Mouse (Mus musculus) MN1 (cell line): ENCODE measurements at regions not wholly inside any gene's neighbourhood (a gene's known extent, or its start where the extent isn't known, plus 50 kb on each side); places are given as distances from the start of the nearest gene placed in this dataset.

Experiments used
- DNase-seq: peaks from one replicate; pipeline ENCODE4 v3.0.0-alpha.2; 2016; ENCODE audit warnings: low spot score

DNA sequence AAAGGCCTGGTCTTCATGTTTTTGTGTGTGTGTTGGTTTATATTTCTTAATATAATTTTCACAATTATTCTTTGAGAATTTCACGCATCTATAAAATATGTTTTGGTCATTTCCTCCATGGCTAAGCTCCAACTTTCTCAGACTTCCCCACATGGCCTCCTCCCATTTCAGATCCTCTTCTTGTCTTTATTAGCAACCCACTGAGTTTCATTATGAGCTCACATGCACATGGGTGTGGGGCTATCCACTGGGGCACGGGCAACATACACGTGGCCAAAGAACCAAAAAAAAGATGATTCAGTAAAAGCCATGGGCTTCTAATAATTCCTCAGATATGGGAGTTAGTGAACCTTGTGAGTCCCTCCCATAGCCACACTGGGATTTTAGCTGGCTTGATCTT is 50.1 kb upstream of the Mpp6 start:
- DNase-seq, result no peak
